Mouse (Mus musculus): ENCODE data around the gene Ggact.

DNA sequence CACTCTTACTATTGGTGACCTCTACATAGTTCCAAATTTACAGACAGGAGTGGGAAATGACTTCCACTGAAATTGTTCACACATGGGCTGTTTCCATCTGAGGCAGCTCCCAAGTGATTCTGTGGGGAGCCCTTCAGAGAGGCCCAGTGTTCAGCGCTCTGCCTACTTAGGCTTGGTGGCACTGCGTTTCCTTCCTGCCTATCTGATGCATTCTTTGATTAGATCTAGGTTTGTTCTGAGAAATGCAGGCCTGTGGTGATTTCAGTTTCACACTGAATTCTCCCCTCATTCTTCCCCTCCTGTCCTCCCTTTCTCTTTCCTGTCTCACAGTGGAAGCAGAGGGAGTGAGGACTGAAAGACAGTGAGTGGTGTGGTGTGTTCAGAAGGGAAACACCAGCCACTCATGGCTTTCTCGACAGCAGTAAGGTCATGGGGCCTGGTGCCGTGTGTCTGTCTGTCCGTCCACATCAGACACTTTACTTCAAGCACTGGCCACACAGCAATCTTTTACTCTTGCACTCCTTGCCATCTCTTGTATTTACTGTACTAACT is 61.0 kb downstream of the Ggact start:
- TF ChIP-seq CTCF (IDR thresholded peaks at IDR 0.05; ENCODE audit: insufficient read depth, low read depth, low read length) (no peak), POLR2A (IDR thresholded peaks at IDR 0.05; ENCODE audit: insufficient read depth, low read depth, low read length) (no peak)
